Mouse (Mus musculus): ENCODE measurements at regions not wholly inside any gene's neighbourhood (a gene's known extent, or its start where the extent isn't known, plus 50 kb on each side); places are given as distances from the start of the nearest gene placed in this dataset.

- DNase-seq, result peak in 1 of 2 experiments; percentile 19
- TF ChIP-seq POLR2A (IDR thresholded peaks at IDR 0.05; ENCODE audit: borderline replicate concordance, insufficient read depth, low read length) (no peak), CTCF (IDR thresholded peaks at IDR 0.05; ENCODE audit: borderline replicate concordance, insufficient read depth, low read depth, low read length) (no peak)
- Histone ChIP-seq H3K27ac (ENCODE audit: insufficient read depth, low read length) (no peak overlapping the region), H3K27me3 (ENCODE audit: control insufficient read depth, insufficient read depth, low read length) (no peaks in the 10 kb centered on the region), H3K4me3 (replicated peaks; ENCODE audit: insufficient read depth, low read depth, low read length) (no peak overlapping the region), H3K4me1 (ENCODE audit: control insufficient read depth, insufficient read depth, low read length) (no peaks in the 10 kb centered on the region; the same call in 1 of the 2 replicates)
- WGBS, result 65% methylated on average over 3 of the region's 3 CpGs
These were observed 311.0 kb downstream of the Foxo1 start for GRCm38 (mm10) chr3:52579096-52579495.

GRCm38 (mm10) chr3:52576703-52577244, 308.6 kb downstream of the Foxo1 start:
- WGBS, result 63% methylated on average over 6 of the region's 6 CpGs
- DNase-seq, result no peak

DNA sequence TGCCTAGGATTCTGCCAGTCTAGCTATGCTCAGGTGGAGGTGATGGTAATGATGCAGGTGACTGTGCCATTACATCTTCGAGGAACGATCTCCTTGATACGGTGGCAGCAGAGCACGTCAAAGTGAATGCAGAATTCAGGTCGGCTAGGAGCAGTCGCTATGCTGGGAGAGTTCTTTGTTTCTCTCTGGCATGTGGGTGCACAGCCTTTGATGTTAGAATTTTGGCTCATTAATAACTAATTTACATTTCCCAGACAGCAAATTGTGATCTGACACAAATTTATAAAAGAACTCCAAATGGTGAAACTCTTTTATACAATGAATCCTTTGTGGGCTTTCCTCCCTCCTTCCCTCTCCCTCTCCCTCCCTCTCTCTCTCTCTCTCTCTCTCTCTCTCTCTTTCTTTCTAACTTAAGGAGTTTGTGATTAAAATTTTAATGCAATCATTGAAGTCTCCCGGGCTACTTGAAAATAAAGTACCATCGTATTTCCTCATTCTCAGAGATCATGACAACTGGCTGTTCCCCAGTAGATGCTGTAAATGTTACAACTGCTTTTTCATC, 307.2 kb downstream of the Foxo1 start:
- Histone ChIP-seq H3K4me1 (ENCODE audit: control insufficient read depth, insufficient read depth, low read length) (no peaks in the 10 kb centered on the region; the same call in none of the 2 replicates), H3K4me3 (replicated peaks; ENCODE audit: insufficient read depth, low read depth, low read length) (no peak overlapping the region), H3K27ac (ENCODE audit: insufficient read depth, low read length) (no peak overlapping the region), H3K27me3 (ENCODE audit: control insufficient read depth, insufficient read depth, low read length) (no peaks in the 10 kb centered on the region)
- TF ChIP-seq POLR2A (IDR thresholded peaks at IDR 0.05; ENCODE audit: borderline replicate concordance, insufficient read depth, low read length) (no peak), CTCF (IDR thresholded peaks at IDR 0.05; ENCODE audit: borderline replicate concordance, insufficient read depth, low read depth, low read length) (no peak)
- no peak for DNase-seq
- 37% methylated on average over 8 of the region's 8 CpGs for WGBS

More at GRCm38 (mm10) chr3:52576703-52577244, 308.6 kb downstream of the Foxo1 start:
- H3K27ac ChIP-seq (ENCODE audit: insufficient read depth, low read length), result no peak overlapping the region
- no peak for TF ChIP-seq CTCF (IDR thresholded peaks at IDR 0.05; ENCODE audit: borderline replicate concordance, insufficient read depth, low read depth, low read length)
- TF ChIP-seq POLR2A (IDR thresholded peaks at IDR 0.05; ENCODE audit: borderline replicate concordance, insufficient read depth, low read length), result no peak
- H3K27me3 ChIP-seq (ENCODE audit: control insufficient read depth, insufficient read depth, low read length), result no peaks in the 10 kb centered on the region
- no peak overlapping the region for H3K4me3 ChIP-seq (replicated peaks; ENCODE audit: insufficient read depth, low read depth, low read length)
- no peaks in the 10 kb centered on the region; the same call in none of the 2 replicates for H3K4me1 ChIP-seq (ENCODE audit: control insufficient read depth, insufficient read depth, low read length)

GRCm38 (mm10) chr3:52574341-52574740, 306.2 kb downstream of the Foxo1 start:
- no peaks in the 10 kb centered on the region for H3K27me3 ChIP-seq (ENCODE audit: control insufficient read depth, insufficient read depth, low read length)
- H3K27ac ChIP-seq (ENCODE audit: insufficient read depth, low read length), result no peak overlapping the region
- no peak for TF ChIP-seq CTCF (IDR thresholded peaks at IDR 0.05; ENCODE audit: borderline replicate concordance, insufficient read depth, low read depth, low read length)
- no peak for TF ChIP-seq POLR2A (IDR thresholded peaks at IDR 0.05; ENCODE audit: borderline replicate concordance, insufficient read depth, low read length)
- WGBS, result 85% methylated on average over 6 of the region's 6 CpGs
- no peaks in the 10 kb centered on the region; the same call in none of the 2 replicates for H3K4me1 ChIP-seq (ENCODE audit: control insufficient read depth, insufficient read depth, low read length)
- no peak overlapping the region for H3K4me3 ChIP-seq (replicated peaks; ENCODE audit: insufficient read depth, low read depth, low read length)
- no peak for DNase-seq

- no peak for DNase-seq
- H3K27me3 ChIP-seq (ENCODE audit: control insufficient read depth, insufficient read depth, low read length), result no peaks in the 10 kb centered on the region
- no peaks in the 10 kb centered on the region; the same call in 1 of the 2 replicates for H3K4me1 ChIP-seq (ENCODE audit: control insufficient read depth, insufficient read depth, low read length)
- no peak overlapping the region for H3K27ac ChIP-seq (ENCODE audit: insufficient read depth, low read length)
- H3K4me3 ChIP-seq (replicated peaks; ENCODE audit: insufficient read depth, low read depth, low read length), result no peak overlapping the region
- no peak for TF ChIP-seq CTCF (IDR thresholded peaks at IDR 0.05; ENCODE audit: borderline replicate concordance, insufficient read depth, low read depth, low read length)
- TF ChIP-seq POLR2A (IDR thresholded peaks at IDR 0.05; ENCODE audit: borderline replicate concordance, insufficient read depth, low read length), result no peak
- 78% methylated on average over 6 of the region's 6 CpGs for WGBS
These were observed 305.7 kb downstream of the Foxo1 start for GRCm38 (mm10) chr3:52573806-52574205.

DNA sequence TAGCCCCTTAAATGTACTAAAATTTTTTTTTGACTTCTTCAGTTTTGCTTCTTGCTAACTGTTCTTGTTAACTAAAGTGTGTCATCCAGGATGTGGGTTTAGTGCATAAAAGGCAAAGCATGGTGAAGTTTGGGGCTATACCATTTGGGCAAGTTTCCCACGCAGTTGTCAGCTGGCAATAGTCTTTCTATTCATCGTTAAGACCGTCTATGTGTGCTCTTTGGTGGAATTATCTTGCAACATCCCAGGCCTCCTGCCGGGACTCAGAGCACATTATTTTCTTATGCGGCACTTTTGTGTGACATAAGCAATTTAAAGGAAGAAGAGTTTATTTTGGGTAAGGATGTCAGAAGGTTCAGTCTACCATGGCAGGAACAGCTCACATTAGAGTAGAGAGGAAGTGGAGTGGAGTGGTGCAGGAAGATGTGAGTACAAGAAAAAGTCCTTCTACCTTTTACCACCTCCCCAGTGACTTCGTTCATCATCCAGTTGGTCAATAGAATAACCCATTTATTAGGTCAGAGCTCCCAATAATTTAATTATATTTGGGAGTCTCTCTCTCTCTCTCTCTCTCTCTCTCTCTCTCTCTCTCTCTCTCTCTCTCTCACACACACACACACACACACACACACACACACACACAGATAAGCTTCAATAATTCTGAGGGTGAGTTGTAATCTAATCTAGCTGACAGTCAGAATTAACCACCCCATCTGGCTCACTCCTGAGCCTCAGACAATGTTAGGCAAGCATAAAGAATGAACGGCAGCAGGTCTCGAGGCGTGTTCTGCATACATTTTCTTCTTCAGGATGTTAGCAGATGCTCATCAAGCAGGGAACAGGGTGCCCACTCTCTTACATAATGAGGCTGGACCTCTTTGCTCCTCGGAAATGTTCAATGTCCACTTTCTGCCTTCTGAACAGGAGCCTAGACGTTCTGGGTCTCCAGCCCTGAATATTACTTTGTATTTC, 304.7 kb downstream of the Foxo1 start:
- 76% methylated on average over 11 of the region's 11 CpGs for WGBS
- no peaks in the 10 kb centered on the region for H3K27me3 ChIP-seq (ENCODE audit: control insufficient read depth, insufficient read depth, low read length)
- no peak overlapping the region for H3K27ac ChIP-seq (ENCODE audit: insufficient read depth, low read length)
- H3K4me3 ChIP-seq (replicated peaks; ENCODE audit: insufficient read depth, low read depth, low read length), result no peak overlapping the region
- TF ChIP-seq POLR2A (IDR thresholded peaks at IDR 0.05; ENCODE audit: borderline replicate concordance, insufficient read depth, low read length) (no peak), CTCF (IDR thresholded peaks at IDR 0.05; ENCODE audit: borderline replicate concordance, insufficient read depth, low read depth, low read length) (no peak)
- H3K4me1 ChIP-seq (ENCODE audit: control insufficient read depth, insufficient read depth, low read length), result no peaks in the 10 kb centered on the region; the same call in 1 of the 2 replicates
- no peak for DNase-seq

GRCm38 (mm10) chr3:52567606-52568372, 299.7 kb downstream of the Foxo1 start:
- no peak overlapping the region for H3K27ac ChIP-seq (ENCODE audit: insufficient read depth, low read length)
- H3K27me3 ChIP-seq (ENCODE audit: control insufficient read depth, insufficient read depth, low read length), result no peaks in the 10 kb centered on the region
- WGBS, result 87% methylated on average over 9 of the region's 9 CpGs
- DNase-seq, result no peak
- H3K4me1 ChIP-seq (ENCODE audit: control insufficient read depth, insufficient read depth, low read length), result no peaks in the 10 kb centered on the region
- TF ChIP-seq CTCF (IDR thresholded peaks at IDR 0.05; ENCODE audit: borderline replicate concordance, insufficient read depth, low read depth, low read length) (no peak), POLR2A (IDR thresholded peaks at IDR 0.05; ENCODE audit: borderline replicate concordance, insufficient read depth, low read length) (no peak)
- H3K4me3 ChIP-seq (replicated peaks; ENCODE audit: insufficient read depth, low read depth, low read length), result no peak overlapping the region

Data from cerebellum, adult 2 months (tissue).